Mouse (Mus musculus): Measurements from ENCODE around the gene Fem1b. TPM values are rescaled to one million over a fixed set of nuclear protein-coding genes. Genes with fewer than 3 reads are reported as not detected.
A peak's percentile ranks its signal among the peaks of the same experiment; 100 is the strongest.
"Not testable (repeated sequence)": the region's sequence is repeated elsewhere in the genome, so short reads cannot be mapped to it uniquely, and the experiment has no call there.

Fem1b gene
- total RNA-seq, 2 experiments from 2014 or later, result 15.2 to 29.3 TPM

- ATAC-seq (ENCODE audit: poor library complexity, severe bottlenecking), result 0 out of 2 replicates have a peak, but pooled peaks have one; percentile 2
These were observed 16.4 kb upstream of the Fem1b start for GRCm38 (mm10) chr9:62827939-62828652.

- no peak for ATAC-seq (ENCODE audit: poor library complexity, severe bottlenecking)
These were observed 14.7 kb upstream of the Fem1b start for GRCm38 (mm10) chr9:62826456-62826855.

GRCm38 (mm10) chr9:62825791-62826393 lies 14.2 kb upstream of the Fem1b start:
- ATAC-seq (ENCODE audit: poor library complexity, severe bottlenecking), result no peak

- no peak for ATAC-seq (ENCODE audit: poor library complexity, severe bottlenecking)
These were observed 10.1 kb upstream of the Fem1b start for GRCm38 (mm10) chr9:62821811-62822210.

GRCm38 (mm10) chr9:62820829-62821228 lies 9.1 kb upstream of the Fem1b start:
- ATAC-seq (ENCODE audit: poor library complexity, severe bottlenecking), result no peak

- not testable (repeated sequence) for ATAC-seq (ENCODE audit: poor library complexity, severe bottlenecking)
These were observed 8.2 kb upstream of the Fem1b start for GRCm38 (mm10) chr9:62819910-62820309.

GRCm38 (mm10) chr9:62819494-62819893 lies 7.8 kb upstream of the Fem1b start:
- no peak for ATAC-seq (ENCODE audit: poor library complexity, severe bottlenecking)

- ATAC-seq (ENCODE audit: poor library complexity, severe bottlenecking), result no peak
These were observed 6.3 kb upstream of the Fem1b start for GRCm38 (mm10) chr9:62817828-62818614.

GRCm38 (mm10) chr9:62817099-62817571 lies 5.4 kb upstream of the Fem1b start:
- peak; percentile 27; the same call in 1 of the 2 replicates for ATAC-seq (ENCODE audit: poor library complexity, severe bottlenecking)

- ATAC-seq (ENCODE audit: poor library complexity, severe bottlenecking), result no peak
These were observed 4.8 kb upstream of the Fem1b start for GRCm38 (mm10) chr9:62816323-62817098.

- ATAC-seq (ENCODE audit: poor library complexity, severe bottlenecking), result no peak
These were observed 3.0 kb upstream of the Fem1b start for GRCm38 (mm10) chr9:62814751-62815150.

GRCm38 (mm10) chr9:62812216-62813049 lies 699 bp upstream of the Fem1b start:
- 0 out of 2 replicates have a peak, but pooled peaks have one; percentile 2 for ATAC-seq (ENCODE audit: poor library complexity, severe bottlenecking)

- ATAC-seq (ENCODE audit: poor library complexity, severe bottlenecking), result peak; percentile 53
These were observed 905 bp downstream of the Fem1b start for GRCm38 (mm10) chr9:62810543-62811515.

- no peak for ATAC-seq (ENCODE audit: poor library complexity, severe bottlenecking)
These were observed 1.6 kb downstream of the Fem1b start for GRCm38 (mm10) chr9:62810095-62810494.

- not testable (repeated sequence) for ATAC-seq (ENCODE audit: poor library complexity, severe bottlenecking)
These were observed 12.5 kb downstream of the Fem1b start for GRCm38 (mm10) chr9:62799218-62799617.

GRCm38 (mm10) chr9:62789856-62790255 lies 21.9 kb downstream of the Fem1b start:
- ATAC-seq (ENCODE audit: poor library complexity, severe bottlenecking), result no peak

GRCm38 (mm10) chr9:62786721-62787120 lies 25.0 kb downstream of the Fem1b start:
- ATAC-seq (ENCODE audit: poor library complexity, severe bottlenecking), result no peak

GRCm38 (mm10) chr9:62784233-62784632 lies 27.5 kb downstream of the Fem1b start:
- ATAC-seq (ENCODE audit: poor library complexity, severe bottlenecking), result no peak
